Mouse (Mus musculus) liver, embryonic 15.5 days (tissue): Measurements from ENCODE around the gene Ly6c1. TPM values are rescaled to one million over a fixed set of nuclear protein-coding genes. Genes with fewer than 3 reads are reported as not detected.
"Not testable (repeated sequence)": the region's sequence is repeated elsewhere in the genome, so short reads cannot be mapped to it uniquely, and the experiment has no call there.

Source experiments
- ATAC-seq: fragments of 200-750 bp; cut with Nextera tagmentation; 2 replicates; pipeline ENCODE4 v1.8.0; 2017; ENCODE audit warnings: moderate number of reproducible peaks, mild to moderate bottlenecking, moderate library complexity; ENCODE audit not compliant: insufficient read depth
- H3K27ac ChIP-seq: fragments of 300-500 bp; sonication (generic); replicated peaks from 2 replicates; pipeline ENCODE4 v1.5.1; 2015; ENCODE audit warnings: mild to moderate bottlenecking, inconsistent platforms
- H3K27me3 ChIP-seq: fragments of 300-500 bp; sonication (generic); 2 replicates; pipeline ENCODE4 v1.6.1; 2015; ENCODE audit warnings: mild to moderate bottlenecking, inconsistent platforms
- H3K36me3 ChIP-seq: fragments of 300-500 bp; sonication (generic); replicated peaks from 2 replicates; pipeline ENCODE4 v1.6.1; 2015; ENCODE audit warnings: moderate library complexity, mild to moderate bottlenecking, inconsistent platforms
- H3K4me1 ChIP-seq: fragments of 300-500 bp; sonication (generic); replicated peaks from 2 replicates; pipeline ENCODE4 v1.6.1; 2015; ENCODE audit warnings: inconsistent platforms
- H3K4me2 ChIP-seq: fragments of 300-500 bp; sonication (generic); 2 replicates; pipeline ENCODE4 v1.6.1; 2015; ENCODE audit warnings: moderate library complexity, mild to moderate bottlenecking, inconsistent platforms
- H3K4me3 ChIP-seq: fragments of 300-500 bp; sonication (generic); replicated peaks from 2 replicates; pipeline ENCODE4 v1.5.1; 2015; ENCODE audit warnings: mild to moderate bottlenecking, inconsistent platforms
- H3K9ac ChIP-seq: fragments of 300-500 bp; sonication (generic); 2 replicates; pipeline ENCODE4 v1.6.1; 2015; ENCODE audit warnings: moderate library complexity, mild to moderate bottlenecking, inconsistent platforms
- H3K9me3 ChIP-seq: fragments of 300-500 bp; sonication (generic); replicated peaks from 2 replicates; pipeline ENCODE4 v1.6.1; 2016; ENCODE audit warnings: inconsistent platforms
- WGBS: fragments of 180-500 bp; shearing (Covaris S2); methylation state at CpG from one replicate; pipeline ENCODE4 v1.1.7; 2015; ENCODE audit warnings: mixed read lengths; ENCODE audit not compliant: insufficient replicate concordance; 5-methylcytosine and 5-hydroxymethylcytosine counted together
- polyA plus RNA-seq: library from polyadenylated mRNA; unstranded; fragments of >200 nt; fragmentation: Nextera tagmentation; extraction: Ambion mirVana; gene quantifications from 2 replicates; pipeline ENCODE4 v1.2.1, GENCODE M21; 2015

The Ly6c1 gene
- polyA plus RNA-seq = 0.45 and 0.51 TPM in 2 replicates

DNA sequence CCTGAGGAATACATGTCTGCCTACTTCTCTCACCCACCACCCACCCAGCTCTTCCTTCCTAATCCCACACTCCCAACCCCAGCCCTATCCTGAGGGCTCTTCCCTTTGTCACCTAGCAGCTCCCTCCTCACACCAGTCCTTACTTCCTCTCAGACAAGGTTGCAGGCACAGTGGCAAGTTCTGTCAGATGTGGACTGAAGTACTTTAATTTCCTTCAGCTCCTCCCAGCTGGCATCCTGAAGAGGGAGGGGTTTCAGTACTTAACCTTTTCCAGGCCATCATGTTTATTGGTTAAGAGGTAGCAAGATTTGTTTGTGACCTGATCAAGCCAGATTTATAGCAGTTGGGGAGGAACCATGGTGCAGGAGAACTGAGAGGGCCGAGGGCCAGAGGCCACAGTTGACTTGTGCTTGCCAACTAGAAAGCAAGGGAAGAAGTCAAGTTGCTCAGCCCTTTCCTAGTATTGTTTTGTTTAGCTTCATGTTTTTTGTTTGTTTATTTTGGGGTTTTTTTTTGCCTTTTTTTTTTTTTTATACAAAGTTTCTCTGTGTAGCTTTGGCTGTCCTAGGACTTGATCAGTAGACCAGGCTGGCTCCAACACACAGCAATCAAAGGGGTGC, at the start of gene Ly6c1:
Gene Ly6c1 (minus strand): TSS at position 189 of the 620 bp plus-strand sequence.
- not testable (repeated sequence) for H3K36me3 ChIP-seq, H3K9ac ChIP-seq, H3K4me3 ChIP-seq, H3K4me2 ChIP-seq, H3K4me1 ChIP-seq, H3K27me3 ChIP-seq, ATAC-seq, H3K27ac ChIP-seq, H3K9me3 ChIP-seq
- 24% methylated on average over 1 of the region's 1 CpGs for WGBS

DNA sequence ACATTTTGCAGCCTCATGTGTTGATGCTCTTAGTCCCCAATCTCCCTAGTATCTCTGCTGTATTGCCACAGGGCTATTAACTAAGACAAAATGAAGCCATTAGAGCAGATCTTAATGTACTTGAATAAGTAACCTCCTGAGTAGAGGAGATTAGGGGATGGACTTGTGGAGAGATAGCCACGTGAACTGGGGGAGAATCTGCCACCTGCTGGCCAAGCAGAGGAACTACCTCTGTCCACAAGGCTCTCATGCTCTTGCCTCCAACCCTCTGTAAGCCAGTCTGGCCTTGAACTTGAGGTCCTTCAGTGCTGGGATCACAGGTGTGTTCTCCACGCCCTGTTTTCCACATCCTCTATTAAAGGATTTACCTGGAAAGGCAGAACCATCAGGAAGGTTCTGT, 39.4 kb upstream of the Ly6c1 start:
- H3K4me3 ChIP-seq, H3K36me3 ChIP-seq, H3K4me2 ChIP-seq, H3K4me1 ChIP-seq, H3K9me3 ChIP-seq, ATAC-seq, H3K27me3 ChIP-seq, H3K9ac ChIP-seq, H3K27ac ChIP-seq: not testable (repeated sequence)
- WGBS = 1% methylated on average over 2 of the region's 2 CpGs

DNA sequence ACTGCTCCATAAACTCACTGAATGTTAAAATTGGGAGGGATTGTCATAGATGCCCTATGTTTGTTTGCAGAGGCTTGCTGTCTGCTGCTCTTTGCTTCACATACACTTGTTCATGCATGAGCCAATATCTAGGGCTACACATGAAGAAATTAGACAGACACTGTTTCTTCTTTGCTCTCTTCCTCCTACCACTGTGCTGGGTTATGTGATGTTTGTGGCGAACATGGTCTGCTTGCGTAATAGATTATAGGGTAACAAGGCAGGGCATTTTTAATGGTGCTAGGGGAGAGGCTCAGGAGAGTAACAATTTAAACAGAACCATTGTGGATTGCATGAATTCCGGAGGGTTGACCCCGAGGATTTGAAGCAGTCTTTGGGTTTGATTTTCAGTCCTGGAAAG, 21.3 kb upstream of the Ly6c1 start:
- 46% methylated on average over 4 of the region's 4 CpGs for WGBS
- ATAC-seq = no peak
- no peak overlapping the region for H3K4me3 ChIP-seq
- no peak overlapping the region for H3K9ac ChIP-seq
- no peak overlapping the region for H3K4me2 ChIP-seq
- H3K9me3 ChIP-seq = no peaks in the 10 kb centered on the region
- H3K4me1 ChIP-seq = no peaks in the 10 kb centered on the region
- H3K36me3 ChIP-seq = no peaks in the 10 kb centered on the region
- no peak overlapping the region for H3K27ac ChIP-seq
- no peaks in the 10 kb centered on the region for H3K27me3 ChIP-seq

DNA sequence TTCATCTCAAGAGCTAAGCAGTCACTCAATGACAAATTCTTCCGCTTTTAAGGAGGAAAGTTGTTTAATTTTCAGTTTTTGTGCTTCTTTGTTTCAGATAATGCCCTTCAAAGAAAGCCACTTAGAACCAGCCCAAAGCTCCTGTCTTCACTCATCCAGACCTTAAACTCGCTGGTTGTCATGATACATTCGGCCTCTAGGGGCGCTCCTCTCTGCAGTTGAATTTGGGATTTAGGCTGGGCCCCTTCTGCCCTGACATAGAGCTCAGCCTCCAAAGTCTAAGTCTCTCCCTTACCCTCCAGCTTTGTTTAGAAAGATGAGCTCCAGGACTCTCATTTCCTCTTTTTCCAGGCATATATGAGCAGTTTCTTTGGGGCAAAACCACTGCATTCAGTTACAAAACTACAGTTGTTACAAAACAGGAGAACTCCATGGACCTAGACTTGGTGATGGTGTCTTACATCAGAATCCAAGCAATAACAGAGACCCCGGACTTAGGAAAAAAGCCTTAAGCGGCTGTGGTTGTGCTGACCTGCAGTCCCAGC, 13.5 kb upstream of the Ly6c1 start:
- H3K27me3 ChIP-seq, ATAC-seq, H3K27ac ChIP-seq, H3K9me3 ChIP-seq, H3K9ac ChIP-seq, H3K36me3 ChIP-seq, H3K4me3 ChIP-seq, H3K4me2 ChIP-seq, H3K4me1 ChIP-seq: not testable (repeated sequence)
- 16% methylated on average over 6 of the region's 6 CpGs for WGBS

DNA sequence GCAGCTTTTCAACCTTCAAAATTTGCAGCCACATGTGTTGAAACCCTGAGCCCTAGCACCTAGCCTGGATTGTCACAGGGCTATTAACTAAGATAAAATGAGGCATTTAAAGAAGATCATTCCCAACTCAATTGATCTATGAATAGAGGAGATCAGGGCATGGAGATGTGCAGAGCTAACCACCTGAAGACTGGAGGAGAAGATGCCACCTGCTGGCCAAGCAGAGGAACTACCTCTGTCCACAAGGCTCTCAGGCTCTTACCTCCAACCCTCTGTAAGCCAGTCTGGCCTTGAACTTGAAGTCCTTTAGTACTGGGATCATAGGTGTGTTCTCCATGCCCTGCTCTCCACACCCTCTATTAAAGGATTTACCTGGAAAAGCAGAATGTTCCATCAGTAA, 11.9 kb upstream of the Ly6c1 start:
- Histone ChIP-seq H3K27me3 (no peaks in the 10 kb centered on the region), H3K36me3 (no peaks in the 10 kb centered on the region)
- ATAC-seq = no peak

DNA sequence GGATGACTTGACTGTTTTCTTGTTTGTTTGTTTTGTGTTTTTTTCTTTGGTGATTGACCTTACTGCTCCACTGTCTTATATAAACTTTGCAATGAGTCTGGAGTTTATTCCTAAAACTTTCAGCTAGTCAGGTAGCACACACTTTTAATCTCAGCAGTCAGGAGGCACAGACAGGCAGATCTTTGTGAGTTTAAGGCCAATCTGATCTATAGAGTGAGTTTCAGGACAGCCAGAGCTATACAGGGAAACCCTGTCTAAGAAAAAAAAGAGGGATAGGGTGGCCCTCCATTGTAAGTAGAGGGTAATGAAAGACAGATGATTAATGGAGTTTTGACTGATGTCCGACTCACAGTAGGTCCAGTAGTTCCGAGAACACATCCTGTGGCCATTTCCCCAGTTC, 7.4 kb upstream of the Ly6c1 start:
- no peak for ATAC-seq
- no peaks in the 10 kb centered on the region for H3K36me3 ChIP-seq
- WGBS = 50% methylated on average over 2 of the region's 2 CpGs
- H3K4me2 ChIP-seq = no peak overlapping the region
- H3K27me3 ChIP-seq = no peaks in the 10 kb centered on the region
- H3K9ac ChIP-seq = no peak overlapping the region
- H3K9me3 ChIP-seq = no peaks in the 10 kb centered on the region
- no peak overlapping the region for H3K4me3 ChIP-seq
- no peaks in the 10 kb centered on the region for H3K4me1 ChIP-seq
- H3K27ac ChIP-seq = no peak overlapping the region

More for the DNA sequence above, 11.9 kb upstream of the Ly6c1 start:
- no peaks in the 10 kb centered on the region for H3K4me1 ChIP-seq
- no peaks in the 10 kb centered on the region for H3K9me3 ChIP-seq
- no peak overlapping the region for H3K4me3 ChIP-seq
- no peak overlapping the region for H3K9ac ChIP-seq
- H3K27ac ChIP-seq = no peak overlapping the region
- H3K4me2 ChIP-seq = no peak overlapping the region

DNA sequence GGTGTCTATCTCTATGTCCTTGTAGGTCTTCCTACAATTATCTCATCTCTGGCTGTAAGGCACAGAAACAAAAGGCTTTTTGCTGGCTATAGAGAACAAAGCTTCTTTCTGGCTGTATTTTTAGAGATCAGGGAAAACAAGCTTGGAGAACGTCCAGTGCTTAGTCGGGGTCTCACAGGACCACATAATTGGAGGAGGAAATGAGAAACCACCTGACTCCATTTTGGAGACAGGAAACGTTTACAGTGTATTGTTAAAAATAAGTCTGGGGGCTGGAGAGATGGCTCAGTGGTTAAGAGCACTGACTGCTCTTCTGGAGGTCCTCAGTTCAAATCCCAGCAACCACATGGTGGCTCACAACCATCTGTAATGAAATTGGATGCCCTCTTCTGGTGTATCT, 6.8 kb upstream of the Ly6c1 start:
- 23% methylated on average over 3 of the region's 3 CpGs for WGBS
- H3K4me2 ChIP-seq, ATAC-seq: not testable (repeated sequence)

DNA sequence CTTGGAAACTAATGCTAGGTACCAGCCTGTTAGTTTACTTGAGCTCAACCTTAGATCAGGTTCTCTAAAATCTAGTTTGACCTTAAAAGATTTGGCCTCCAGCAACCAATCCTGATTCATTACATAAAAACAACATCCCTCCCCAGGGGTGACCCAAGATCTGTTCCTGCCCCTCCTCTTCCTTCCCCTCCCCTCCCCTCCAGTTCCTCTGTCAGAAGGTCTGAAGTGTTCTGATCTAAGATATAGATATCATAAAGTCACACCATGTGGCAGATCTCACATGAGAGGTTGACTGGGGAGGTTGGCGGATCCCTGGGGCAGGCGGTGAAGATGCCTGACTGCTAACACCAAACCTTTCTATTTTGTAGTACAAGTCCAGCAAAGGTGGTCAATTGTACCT, 3.8 kb upstream of the Ly6c1 start:
- H3K4me2 ChIP-seq, H3K9ac ChIP-seq, H3K4me3 ChIP-seq, ATAC-seq, H3K27ac ChIP-seq, H3K9me3 ChIP-seq, H3K27me3 ChIP-seq, H3K4me1 ChIP-seq, H3K36me3 ChIP-seq: not testable (repeated sequence)
- 74% methylated on average over 2 of the region's 2 CpGs for WGBS

More for the DNA sequence above, 6.8 kb upstream of the Ly6c1 start:
- H3K27me3 ChIP-seq, H3K9me3 ChIP-seq, H3K4me1 ChIP-seq, H3K4me3 ChIP-seq, H3K27ac ChIP-seq, H3K36me3 ChIP-seq, H3K9ac ChIP-seq: not testable (repeated sequence)

DNA sequence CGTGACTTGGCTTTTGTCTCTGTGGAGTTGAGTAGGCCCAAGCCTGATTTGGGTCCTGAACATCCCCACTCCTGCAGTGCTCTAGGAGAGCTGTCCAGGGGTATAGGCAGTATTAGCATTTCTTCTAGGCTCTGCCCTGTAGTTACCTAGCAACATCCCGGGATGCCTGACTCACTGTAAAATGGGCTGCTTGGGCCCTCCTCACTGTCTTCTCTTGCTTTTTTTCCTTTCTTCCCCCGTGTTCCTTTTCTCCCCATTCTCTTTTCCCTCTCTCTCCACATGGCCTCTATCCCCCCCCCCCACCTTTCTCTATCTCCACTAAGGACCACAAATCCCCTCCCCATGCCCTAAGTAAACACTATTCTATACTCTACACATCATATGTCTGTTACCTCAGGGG, 2.5 kb upstream of the Ly6c1 start:
- not testable (repeated sequence) for H3K36me3 ChIP-seq, H3K4me3 ChIP-seq, H3K9ac ChIP-seq, ATAC-seq, H3K9me3 ChIP-seq, H3K27ac ChIP-seq, H3K27me3 ChIP-seq, H3K4me1 ChIP-seq, H3K4me2 ChIP-seq
- WGBS = 53% methylated on average over 3 of the region's 3 CpGs

DNA sequence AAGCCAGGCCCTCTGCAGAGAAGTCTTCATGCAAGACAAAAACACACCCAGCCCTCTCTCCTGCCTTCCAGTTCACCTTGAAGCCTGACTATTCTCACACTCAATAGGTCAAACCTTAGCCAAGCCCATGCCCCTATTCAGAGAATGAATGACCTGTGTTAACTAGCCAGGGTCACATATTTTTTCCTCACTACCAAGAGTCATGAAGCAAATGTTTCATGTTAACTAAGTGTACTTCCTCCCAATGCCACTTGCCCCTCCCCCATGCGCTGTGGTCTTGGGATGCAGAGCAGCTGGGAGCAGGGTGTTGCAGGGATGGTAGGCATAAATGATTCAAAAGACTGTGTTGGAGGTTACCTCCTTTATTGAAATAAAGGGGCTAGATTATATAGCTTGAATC, 2.0 kb upstream of the Ly6c1 start:
- not testable (repeated sequence) for ATAC-seq, H3K36me3 ChIP-seq, H3K27me3 ChIP-seq, H3K4me1 ChIP-seq, H3K9me3 ChIP-seq, H3K9ac ChIP-seq, H3K27ac ChIP-seq, H3K4me2 ChIP-seq, H3K4me3 ChIP-seq
- 60% methylated on average over 1 of the region's 1 CpGs for WGBS

DNA sequence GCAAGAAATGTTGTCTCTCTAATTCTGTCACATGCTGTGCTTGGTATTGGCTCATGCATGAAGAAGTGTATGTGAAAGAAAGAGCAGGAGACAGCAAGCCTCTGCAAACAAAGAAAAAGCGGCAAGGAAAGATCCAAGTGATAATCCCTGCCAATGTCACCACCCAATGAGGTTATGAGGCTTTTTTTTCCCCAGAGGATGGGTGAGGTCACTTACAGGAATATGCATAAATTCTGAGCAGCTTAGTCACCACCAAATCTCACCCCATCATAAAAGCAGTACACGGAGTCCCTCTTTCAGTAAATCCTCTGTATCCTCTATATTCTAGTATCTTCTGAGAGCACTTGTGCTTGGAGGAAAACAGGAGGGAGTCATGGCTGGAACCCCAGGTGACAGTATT, 1.2 kb upstream of the Ly6c1 start:
- H3K9me3 ChIP-seq, H3K4me1 ChIP-seq, H3K27ac ChIP-seq, H3K4me3 ChIP-seq, H3K27me3 ChIP-seq, H3K4me2 ChIP-seq, ATAC-seq, H3K36me3 ChIP-seq, H3K9ac ChIP-seq: not testable (repeated sequence)
- 69% methylated on average over 2 of the region's 2 CpGs for WGBS

DNA sequence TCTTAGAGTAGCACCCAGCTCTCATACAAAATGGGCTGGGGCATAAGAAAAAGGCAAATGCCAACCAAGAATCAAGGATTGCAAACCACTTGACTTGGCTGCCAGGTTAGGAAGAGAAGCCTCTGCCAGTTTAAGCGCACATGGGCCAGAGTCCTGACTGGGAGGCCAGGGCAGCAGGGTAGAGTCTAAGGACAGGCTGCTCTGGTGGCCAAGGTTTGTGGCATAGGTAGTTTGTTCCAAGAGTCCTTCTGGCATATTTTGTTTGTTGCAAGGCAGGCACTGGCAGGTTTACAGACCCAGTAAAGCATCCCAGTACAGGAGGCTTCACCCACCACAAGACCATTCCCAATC, 685 bp downstream of the Ly6c1 start:
- ATAC-seq, H3K4me3 ChIP-seq, H3K4me1 ChIP-seq, H3K4me2 ChIP-seq, H3K27me3 ChIP-seq, H3K36me3 ChIP-seq, H3K27ac ChIP-seq, H3K9me3 ChIP-seq, H3K9ac ChIP-seq: not testable (repeated sequence)
- 84% methylated on average over 1 of the region's 1 CpGs for WGBS
